Mouse (Mus musculus): ENCODE data around the gene Bloc1s5. TPM values are rescaled to one million over a fixed set of nuclear protein-coding genes. Genes with fewer than 3 reads are reported as not detected.
"Not testable (repeated sequence)": the region's sequence is repeated elsewhere in the genome, so short reads cannot be mapped to it uniquely, and the experiment has no call there.

Gene Bloc1s5
- total RNA-seq, 2 experiments from 2014 or later: 13.1 to 13.7 TPM

- ATAC-seq (replicated peaks; ENCODE audit: low FRiP score, low TSS enrichment, poor library complexity, severe bottlenecking): no peak
Observed at GRCm38 (mm10) chr13:38624292-38624902, 10.5 kb downstream of the Bloc1s5 start.

GRCm38 (mm10) chr13:38623296-38623695 is 11.6 kb downstream of the Bloc1s5 start:
- ATAC-seq (replicated peaks; ENCODE audit: low FRiP score, low TSS enrichment, poor library complexity, severe bottlenecking): no peak

- not testable (repeated sequence) for ATAC-seq (replicated peaks; ENCODE audit: low FRiP score, low TSS enrichment, poor library complexity, severe bottlenecking)
Observed at GRCm38 (mm10) chr13:38618001-38618630, 16.8 kb downstream of the Bloc1s5 start.

GRCm38 (mm10) chr13:38616887-38617286 is 18.0 kb downstream of the Bloc1s5 start:
- no peak for ATAC-seq (replicated peaks; ENCODE audit: low FRiP score, low TSS enrichment, poor library complexity, severe bottlenecking)

DNA sequence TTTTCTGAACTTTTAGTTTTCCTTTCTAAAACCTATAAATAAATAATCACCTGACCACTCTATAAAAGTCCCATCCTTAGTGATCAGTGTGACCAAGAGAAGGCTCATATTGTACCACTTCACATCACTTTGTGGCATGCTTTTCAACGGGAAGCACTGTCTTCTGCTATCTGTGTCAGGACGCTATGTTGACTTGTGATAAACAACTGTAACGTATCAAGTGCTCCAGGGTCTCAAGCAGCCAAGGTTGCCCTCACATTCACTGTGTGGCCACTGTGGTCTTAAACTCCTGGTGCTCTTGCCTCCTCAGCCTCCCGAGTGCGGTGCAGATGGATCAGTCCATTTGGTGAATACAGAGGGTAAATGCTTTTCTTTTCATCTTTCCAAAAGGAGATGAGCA is 19.3 kb downstream of the Bloc1s5 start:
- ATAC-seq (replicated peaks; ENCODE audit: low FRiP score, low TSS enrichment, poor library complexity, severe bottlenecking): peak; percentile 58

DNA sequence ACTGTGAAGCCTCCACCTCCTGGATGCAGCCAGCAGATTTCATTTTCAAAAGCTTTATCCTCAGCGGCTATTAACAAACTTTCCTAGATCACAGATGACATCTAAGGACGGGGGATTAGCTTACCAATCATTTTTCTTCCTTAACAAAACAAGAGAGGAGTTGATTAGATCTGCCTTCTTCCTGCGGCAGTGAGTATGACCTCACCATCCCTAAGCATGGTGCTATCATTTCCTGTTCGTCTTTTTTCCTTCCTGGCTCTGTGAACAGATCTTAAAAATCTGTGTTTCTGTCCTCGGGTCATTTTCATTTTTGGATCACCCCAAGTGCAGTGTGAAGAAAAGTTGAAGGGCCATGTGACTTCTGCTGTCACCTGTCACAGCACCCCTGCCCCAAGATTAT is 20.6 kb downstream of the Bloc1s5 start:
- no peak for ATAC-seq (replicated peaks; ENCODE audit: low FRiP score, low TSS enrichment, poor library complexity, severe bottlenecking)

- ATAC-seq (replicated peaks; ENCODE audit: low FRiP score, low TSS enrichment, poor library complexity, severe bottlenecking): no peak
Observed at GRCm38 (mm10) chr13:38613583-38613982, 21.3 kb downstream of the Bloc1s5 start.

GRCm38 (mm10) chr13:38612608-38613007 is 22.3 kb downstream of the Bloc1s5 start:
- no peak for ATAC-seq (replicated peaks; ENCODE audit: low FRiP score, low TSS enrichment, poor library complexity, severe bottlenecking)

GRCm38 (mm10) chr13:38612179-38612578 is 22.7 kb downstream of the Bloc1s5 start:
- no peak for ATAC-seq (replicated peaks; ENCODE audit: low FRiP score, low TSS enrichment, poor library complexity, severe bottlenecking)

GRCm38 (mm10) chr13:38610336-38610735 is 24.6 kb downstream of the Bloc1s5 start:
- ATAC-seq (replicated peaks; ENCODE audit: low FRiP score, low TSS enrichment, poor library complexity, severe bottlenecking): no peak

- ATAC-seq (replicated peaks; ENCODE audit: low FRiP score, low TSS enrichment, poor library complexity, severe bottlenecking): peak; percentile 56; the same call in 1 of the 2 replicates
Observed at GRCm38 (mm10) chr13:38607130-38607529, 27.8 kb downstream of the Bloc1s5 start.

DNA sequence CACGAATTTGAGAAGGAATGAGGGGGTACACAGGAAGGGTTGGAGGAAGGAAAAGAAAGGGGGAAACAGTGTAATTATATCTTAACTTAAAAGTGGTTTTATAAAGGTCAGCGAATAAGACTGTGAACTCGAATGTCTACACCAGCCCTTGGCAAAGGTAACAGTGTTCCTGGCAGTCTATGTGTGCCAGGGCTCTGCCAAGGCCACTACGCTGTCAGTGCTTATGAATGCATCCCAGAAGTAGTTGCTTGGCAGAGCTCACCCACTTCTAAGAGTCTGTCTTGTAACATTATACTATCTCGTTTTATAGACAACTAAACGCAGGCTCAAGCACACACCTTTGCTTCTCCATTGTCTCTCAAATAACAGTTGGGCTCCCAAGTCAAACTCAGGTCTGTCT is 29.6 kb downstream of the Bloc1s5 start:
- ATAC-seq (replicated peaks; ENCODE audit: low FRiP score, low TSS enrichment, poor library complexity, severe bottlenecking): no peak

DNA sequence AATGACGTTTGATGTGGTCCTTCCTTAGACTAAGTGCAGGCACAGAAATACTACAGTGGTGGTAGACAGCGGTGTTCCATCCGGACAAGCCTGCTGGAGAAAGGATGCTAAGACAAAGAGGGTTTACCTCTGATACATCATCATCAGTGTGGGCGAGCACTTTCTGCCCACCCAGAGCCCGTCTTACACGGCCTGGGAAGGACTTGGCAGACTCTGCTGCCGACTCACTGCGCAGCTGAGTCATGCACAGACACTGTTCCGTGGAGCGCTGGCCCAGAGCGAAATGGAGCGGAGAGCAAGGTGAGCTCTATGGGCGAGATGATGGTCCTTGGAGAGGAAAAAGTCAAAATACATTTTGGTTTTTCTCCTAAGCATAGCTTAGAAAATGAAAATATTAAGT is 31.9 kb downstream of the Bloc1s5 start:
- ATAC-seq (replicated peaks; ENCODE audit: low FRiP score, low TSS enrichment, poor library complexity, severe bottlenecking): no peak

- ATAC-seq (replicated peaks; ENCODE audit: low FRiP score, low TSS enrichment, poor library complexity, severe bottlenecking): no peak
Observed at GRCm38 (mm10) chr13:38602243-38602832, 32.6 kb downstream of the Bloc1s5 start.

- ATAC-seq (replicated peaks; ENCODE audit: low FRiP score, low TSS enrichment, poor library complexity, severe bottlenecking): no peak
Observed at GRCm38 (mm10) chr13:38600811-38601210, 34.1 kb downstream of the Bloc1s5 start.

- ATAC-seq (replicated peaks; ENCODE audit: low FRiP score, low TSS enrichment, poor library complexity, severe bottlenecking): no peak
Observed at GRCm38 (mm10) chr13:38597076-38597475, 37.8 kb downstream of the Bloc1s5 start.

DNA sequence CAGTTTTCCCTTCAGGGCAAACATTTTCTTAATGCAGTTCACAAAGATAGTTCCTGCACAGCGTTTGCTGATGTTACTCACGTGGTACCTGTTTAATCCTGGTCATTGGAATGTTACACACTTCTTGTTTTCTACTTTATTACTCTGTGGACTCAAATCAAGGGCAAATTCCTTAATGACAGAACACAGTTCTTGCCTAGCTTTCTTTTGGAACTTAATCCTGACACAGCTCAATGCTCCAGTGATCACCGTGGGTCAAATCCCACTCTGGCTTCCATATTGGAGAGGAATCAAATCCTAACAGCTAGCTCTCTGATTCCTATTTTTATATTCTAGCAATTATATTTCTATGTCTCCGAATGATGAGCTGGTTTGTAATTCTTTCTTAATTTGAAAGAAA is 38.4 kb downstream of the Bloc1s5 start:
- no peak for ATAC-seq (replicated peaks; ENCODE audit: low FRiP score, low TSS enrichment, poor library complexity, severe bottlenecking)

- ATAC-seq (replicated peaks; ENCODE audit: low FRiP score, low TSS enrichment, poor library complexity, severe bottlenecking): no peak
Observed at GRCm38 (mm10) chr13:38593114-38593513, 41.8 kb downstream of the Bloc1s5 start.

DNA sequence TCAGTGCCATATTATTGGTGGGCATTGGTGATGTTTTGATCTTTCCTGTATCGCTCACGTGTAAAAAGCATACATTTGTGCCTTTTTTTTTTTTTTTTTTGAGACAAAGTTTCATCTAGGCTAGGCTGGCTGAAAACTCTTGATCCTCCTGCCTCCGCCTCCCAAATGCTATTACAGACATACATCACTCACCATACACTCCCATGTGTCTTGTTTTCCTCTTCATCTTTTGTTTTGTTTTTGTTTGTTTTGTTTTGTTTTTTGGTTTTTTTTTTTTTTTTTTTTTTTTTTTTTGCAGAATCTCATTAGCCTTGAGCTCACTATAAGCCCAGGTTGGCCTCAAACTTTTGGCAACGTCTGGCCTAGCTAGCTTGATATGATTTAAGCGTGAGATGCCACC is 47.6 kb downstream of the Bloc1s5 start:
- no peak for ATAC-seq (replicated peaks; ENCODE audit: low FRiP score, low TSS enrichment, poor library complexity, severe bottlenecking)

DNA sequence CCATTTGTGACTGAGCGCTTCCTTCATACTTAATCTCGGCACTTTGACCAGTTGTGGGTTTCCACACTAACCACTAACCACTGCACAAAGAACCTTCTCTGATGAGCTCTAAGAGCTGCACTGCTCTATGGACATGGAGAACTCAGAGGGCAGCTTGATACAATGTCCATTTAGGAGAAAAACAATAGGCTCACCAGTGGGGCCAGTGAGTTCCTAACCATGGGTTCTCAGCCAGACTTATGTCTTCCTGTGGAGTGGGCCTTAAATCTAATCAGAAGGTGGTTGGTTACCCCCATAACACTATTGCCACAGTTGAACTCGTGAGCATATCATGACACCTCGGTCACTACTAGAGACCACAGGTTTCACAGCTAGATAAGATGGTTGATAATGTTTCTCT is 48.5 kb downstream of the Bloc1s5 start:
- no peak for ATAC-seq (replicated peaks; ENCODE audit: low FRiP score, low TSS enrichment, poor library complexity, severe bottlenecking)

DNA sequence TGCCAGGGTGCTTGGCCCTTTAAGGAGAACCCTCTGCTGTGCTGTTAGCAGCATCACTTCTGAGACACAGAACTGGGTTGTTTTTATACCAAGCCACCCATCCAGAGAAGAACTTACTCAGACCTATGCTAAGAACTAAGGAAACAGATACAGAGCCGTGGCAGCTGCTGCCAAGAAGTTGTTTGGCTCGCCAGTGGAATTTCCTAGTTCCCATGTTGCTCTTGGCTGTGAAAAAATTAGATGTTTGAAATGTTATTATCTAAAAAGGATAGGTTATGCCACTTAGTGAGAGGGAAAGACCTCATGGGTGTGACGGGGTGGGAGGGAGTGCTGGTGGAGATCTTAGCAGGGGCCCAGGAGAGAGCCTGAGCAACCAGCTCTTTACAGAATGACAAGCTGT is 52.1 kb downstream of the Bloc1s5 start:
- ATAC-seq (replicated peaks; ENCODE audit: low FRiP score, low TSS enrichment, poor library complexity, severe bottlenecking): no peak

Data from megakaryocyte-erythroid progenitor cell, adult 5-6 weeks (primary cell).